13 mouse cellular contexts compared by ENCODE assay signal in genomic region chr6:6874073-6874771, GRCm38 (mm10). TPM values are rescaled to one million over a fixed set of nuclear protein-coding genes. Genes with fewer than 3 reads are reported as not detected.
DNase-seq lines count a peak whose midpoint lies in the region; ATAC-seq and TF ChIP-seq lines count a peak whose summit lies in the region.
"Had no signal": no experiment of that assay in that cellular context is flagged by ENCODE, and none has a peak within 500 bp of the region (broad histone marks: within the 10 kb centered on the region; RNA-seq: fewer than 3 reads in every experiment).

No protein-coding gene starts in this region.

- DNase-seq in heart, adult 8-10 months (ENCODE audit: low spot score) = no peak
- no peak for DNase-seq in limb, embryonic 14.5 days (ENCODE audit: low spot score)
- peak; percentile 46 for DNase-seq in retina, postnatal 1 day
- DNase-seq in Muller cell, postnatal 12 days (ENCODE audit: inconsistent ontology term) = no peak
- DNase-seq in left cerebral cortex, adult 11 months (ENCODE audit: low spot score) = no peak
- DNase-seq in adipocyte (ENCODE audit: low spot score) = no peak
- DNase-seq: adrenal gland, postnatal 36 days; right cerebral cortex, adult 18-20 months; thymus, postnatal 4 days had no signal

- no peak overlapping the region for H3K9ac ChIP-seq in heart, embryonic 15.5 days
- H3K9ac ChIP-seq in forebrain, embryonic 13.5 days = peak overlapping the region; percentile 94
- no peak overlapping the region for H3K9ac ChIP-seq in limb, embryonic 14.5 days (ENCODE audit: low read depth, low read length, severe bottlenecking)

- H3K9me3 ChIP-seq in heart, embryonic 15.5 days (replicated peaks) = no peaks in the 10 kb centered on the region
- no peaks in the 10 kb centered on the region for H3K9me3 ChIP-seq in forebrain, embryonic 13.5 days (replicated peaks)
- no peaks in the 10 kb centered on the region for H3K9me3 ChIP-seq in limb, embryonic 14.5 days (ENCODE audit: control insufficient read depth, low read length)

- TF ChIP-seq POLR2A in limb, embryonic 14.5 days (IDR thresholded peaks at IDR 0.05; ENCODE audit: borderline replicate concordance, extremely low read depth, insufficient read depth, insufficient read length) = no peak

- WGBS in heart, embryonic 15.5 days = under 1% methylated on average over 23 of the region's 25 CpGs
- WGBS in forebrain, embryonic 13.5 days = 1% methylated on average over 23 of the region's 25 CpGs
- WGBS in limb, embryonic 14.5 days = 2% methylated on average over 18 of the region's 25 CpGs

- ATAC-seq in heart, embryonic 15.5 days (replicated peaks; ENCODE audit: insufficient number of reproducible peaks, insufficient read depth, low FRiP score, low read depth) = no peak
- peak; percentile 34 for ATAC-seq in forebrain, embryonic 13.5 days
- ATAC-seq in limb, embryonic 14.5 days (ENCODE audit: low FRiP score, low read depth) = no peak

- H3K4me1 ChIP-seq in heart, embryonic 15.5 days (replicated peaks) = peaks cover 21% of the 10 kb centered on the region
- H3K4me1 ChIP-seq in forebrain, embryonic 13.5 days = 0 out of 2 replicates have a peak, but pooled peaks cover 4% of the 10 kb centered on the region
- peaks cover 14% of the 10 kb centered on the region; the same call in 1 of the 2 replicates for H3K4me1 ChIP-seq in limb, embryonic 14.5 days (ENCODE audit: control insufficient read depth, insufficient read depth, low read length)

- H3K4me2 ChIP-seq in heart, embryonic 15.5 days = no peak overlapping the region
- peak overlapping the region; percentile 81 for H3K4me2 ChIP-seq in forebrain, embryonic 13.5 days
- H3K4me2 ChIP-seq in limb, embryonic 14.5 days (replicated peaks; ENCODE audit: low read depth, low read length, severe bottlenecking) = peak overlapping the region; percentile 33; the same call in 1 of the 2 replicates

- peaks cover 99% of the 10 kb centered on the region for H3K27me3 ChIP-seq in heart, embryonic 15.5 days
- peaks cover 94% of the 10 kb centered on the region for H3K27me3 ChIP-seq in forebrain, embryonic 13.5 days
- H3K27me3 ChIP-seq in limb, embryonic 14.5 days (ENCODE audit: control insufficient read depth, insufficient read depth, low read length) = peaks cover 99% of the 10 kb centered on the region

- H3K27ac ChIP-seq in heart, embryonic 15.5 days = no peak overlapping the region
- peak overlapping the region; percentile 96 for H3K27ac ChIP-seq in forebrain, embryonic 13.5 days
- no peak overlapping the region for H3K27ac ChIP-seq in limb, embryonic 14.5 days (replicated peaks; ENCODE audit: low read depth, low read length)

- no peaks in the 10 kb centered on the region for H3K36me3 ChIP-seq in heart, embryonic 15.5 days
- H3K36me3 ChIP-seq in forebrain, embryonic 13.5 days (ENCODE audit: poor library complexity, severe bottlenecking) = no peaks in the 10 kb centered on the region
- peaks cover 8% of the 10 kb centered on the region; the same call in 1 of the 2 replicates for H3K36me3 ChIP-seq in limb, embryonic 14.5 days (ENCODE audit: control insufficient read depth, insufficient read depth, low read length)

- peak overlapping the region; percentile 13; the same call in 1 of the 2 replicates for H3K4me3 ChIP-seq in heart, embryonic 15.5 days
- H3K4me3 ChIP-seq in forebrain, embryonic 13.5 days = peak overlapping the region; percentile 67
- peak overlapping the region; percentile 9 for H3K4me3 ChIP-seq in limb, embryonic 14.5 days (replicated peaks; ENCODE audit: low read length)
- H3K4me3 ChIP-seq: erythroblast, embryonic 14.5 days had no signal

RNA-seq across cellular contexts. Expression of gene Dlx5, which starts 7.7 kb away (rescaled TPM):
- 1.0 and 1.3 TPM in 2 replicates for polyA plus RNA-seq in heart, embryonic 15.5 days (2015; fragmentation: Nextera tagmentation; extraction: Ambion mirVana)
- under 1 TPM; 0.22 to 0.84 (median 0.31) TPM for total RNA-seq in heart, adult 8-10 months (2022)
- 84.5 and 91.5 TPM in 2 replicates for polyA plus RNA-seq in forebrain, embryonic 13.5 days (2015; fragmentation: Nextera tagmentation; extraction: Ambion mirVana)
- 18.8 and 20.8 TPM in 2 replicates for polyA plus RNA-seq in limb, embryonic 14.5 days (2012; rRNA removed)
- 35.1 and 35.7 TPM in 2 replicates for polyA plus RNA-seq in limb, embryonic 14.5 days (2014; fragmentation: Nextera tagmentation; extraction: Ambion mirVana)
- polyA plus RNA-seq: erythroblast, embryonic 14.5 days had no signal

RNA-seq across cellular contexts. Expression of gene Dlx6, which starts 11.1 kb away (rescaled TPM):
- polyA plus RNA-seq in heart, embryonic 15.5 days (2015; fragmentation: Nextera tagmentation; extraction: Ambion mirVana) = 0.19 TPM in 1 of 2 replicates, not detected in the other
- total RNA-seq in heart, adult 8-10 months (2022) = not detected
- 15.5 and 16.2 TPM in 2 replicates for polyA plus RNA-seq in forebrain, embryonic 13.5 days (2015; fragmentation: Nextera tagmentation; extraction: Ambion mirVana)
- polyA plus RNA-seq in limb, embryonic 14.5 days (2012; rRNA removed) = 6.8 and 7.4 TPM in 2 replicates
- 1.00 and 1.8 TPM in 2 replicates for polyA plus RNA-seq in limb, embryonic 14.5 days (2014; fragmentation: Nextera tagmentation; extraction: Ambion mirVana)
- total RNA-seq: adrenal gland, postnatal 36 days had no signal
- polyA plus RNA-seq: erythroblast, embryonic 14.5 days; liver, embryonic 16.5 days had no signal

Comparison
In these comparisons a context has a peak if more than half of its experiments do, and no peak if none do; other contexts are left out.
1. H3K4me3 ChIP-seq: peak in every context shown above with its lines; median percentile 67 in forebrain, embryonic 13.5 days; 13 in heart, embryonic 15.5 days; 9 in limb, embryonic 14.5 days.